Mouse (Mus musculus) heart, postnatal 10 days (tissue): ENCODE results near the gene Pld3. TPM values are rescaled to one million over a fixed set of nuclear protein-coding genes. Genes with fewer than 3 reads are reported as not detected.

Source experiments
- DNase-seq, 2 experiments: peaks; one replicate each; pipeline ENCODE4 v3.0.0; 2021
- intact Hi-C: fragments of 180-260 bp; cut with DNase I; formaldehyde crosslinking; loops from one replicate; pipeline ENCODE4 v1.15.1; 2025
- total RNA-seq, 2 experiments: library from RNA; stranded (reverse); gene quantifications; 2 replicates each; pipeline ENCODE4 v1.2.3; 2021

Pld3 gene
- total RNA-seq, 2 experiments from 2014 or later = 32.5 to 35.1 TPM

GRCm38 (mm10) chr7:27490227-27490542 lies 62.8 kb downstream of the Pld3 start:
- DNase-seq = no peak
- intact Hi-C loops = loop anchor here (5.0 kb wide), 1 partner anchor 158 kb away; no protein-coding TSS in a partner anchor

- no peak for DNase-seq
- intact Hi-C loops = no loop called here
These were observed 63.6 kb downstream of the Pld3 start for GRCm38 (mm10) chr7:27489270-27489869.

DNA sequence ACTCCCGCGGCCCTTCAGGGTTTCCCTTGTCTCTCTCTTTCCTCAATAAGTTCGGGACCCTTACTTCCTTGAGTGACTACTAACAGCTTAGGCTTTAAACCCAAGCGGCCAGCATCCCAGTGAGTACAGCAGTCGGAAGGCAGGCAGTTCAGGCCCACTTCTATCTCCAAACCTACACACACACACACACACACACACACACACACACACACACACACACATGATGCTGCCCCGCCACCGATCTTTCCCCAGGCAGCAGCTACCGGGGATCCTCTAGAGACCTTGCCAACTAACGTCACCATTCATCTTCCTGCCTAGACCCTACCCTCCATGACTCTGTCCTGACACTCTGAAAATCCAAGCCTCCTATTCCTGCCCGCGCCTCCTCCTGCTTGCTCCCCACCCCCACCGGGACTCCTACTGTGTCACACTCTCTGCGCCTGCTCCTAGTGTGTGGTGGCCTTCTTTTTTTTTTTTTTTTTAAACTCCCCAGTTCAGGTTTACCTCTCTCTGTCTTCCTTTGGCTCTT lies 65.2 kb downstream of the Pld3 start:
- intact Hi-C loops = no loop called here
- peak; percentile 82 to 85 for DNase-seq

DNA sequence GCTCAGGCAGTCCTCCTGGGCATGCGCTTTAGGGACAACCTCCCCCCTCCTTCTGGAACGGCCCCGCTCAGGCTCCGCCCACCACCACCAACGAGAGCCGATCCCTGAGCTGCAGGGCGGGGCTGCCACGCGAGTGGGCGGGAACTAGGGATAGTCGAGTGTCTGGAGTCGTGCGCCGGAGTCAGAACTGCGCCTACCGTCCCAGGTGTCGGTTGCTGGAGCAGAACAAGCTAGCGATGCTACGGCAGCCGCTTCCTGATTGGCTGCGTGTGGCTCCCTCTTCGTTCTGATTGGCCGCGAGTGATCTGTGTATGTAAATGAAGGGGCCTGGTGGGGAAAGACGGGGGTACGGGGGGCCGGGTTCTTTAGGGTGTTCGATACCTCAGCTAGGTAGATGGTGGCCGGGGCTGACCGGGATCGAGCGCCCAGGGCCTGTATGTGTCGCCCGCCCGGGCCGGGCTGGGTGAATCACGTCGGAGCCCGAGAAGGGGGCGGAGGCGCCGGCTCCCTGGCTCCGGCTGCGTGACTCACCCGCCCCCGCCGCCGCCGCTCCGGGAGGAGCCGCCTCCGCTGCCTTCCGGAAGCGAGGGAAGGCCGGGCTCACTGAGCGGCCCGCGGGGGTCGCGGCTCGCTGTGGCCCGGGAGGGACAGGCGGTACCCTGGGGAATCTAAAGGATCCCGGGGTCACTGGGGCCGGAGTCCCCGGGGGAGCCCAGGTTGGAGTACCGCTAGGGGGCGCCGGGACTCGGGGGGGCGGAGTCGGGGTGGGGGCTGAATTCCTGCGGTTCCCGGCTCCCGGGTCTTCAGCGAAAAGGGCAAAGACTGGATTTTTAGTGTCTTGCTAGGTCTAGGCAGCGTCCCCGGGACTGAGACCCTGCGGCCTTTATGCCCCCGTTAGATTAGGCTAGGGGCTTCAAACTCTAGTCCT lies 66.0 kb downstream of the Pld3 start, which contains the start of gene Sertad1:
TSS of gene Sertad1 (plus strand) at position 141 of the 928 bp plus-strand sequence.
- intact Hi-C loops = no loop called here
- peak; percentile 100 for DNase-seq

GRCm38 (mm10) chr7:27486102-27486769 lies 66.8 kb downstream of the Pld3 start:
- peak in 1 of 2 experiments; percentile 63 for DNase-seq
- intact Hi-C loops = no loop called here

GRCm38 (mm10) chr7:27483860-27484259 lies 69.2 kb downstream of the Pld3 start:
- DNase-seq = no peak
- intact Hi-C loops = no loop called here

Other genes with a start within 250 kb of the Pld3 start
- gene Ltbp4, start 215.5 kb downstream of the Pld3 start, total RNA-seq = 100 to 1,000 TPM; 387 to 393 TPM
- 10 to 100 TPM; 13.8 to 17.5 TPM for gene Shkbp1, start 197.2 kb downstream of the Pld3 start, total RNA-seq
- under 1 TPM in 1 of 2 experiments, not detected in 1; 0.99 TPM for gene Gm20479, start 195.8 kb downstream of the Pld3 start, total RNA-seq
- under 1 TPM; 0.74 to 0.87 TPM for gene Sptbn4, start 105.5 kb downstream of the Pld3 start, total RNA-seq
- 10 to 100 TPM; 38.2 to 40.8 TPM for gene Blvrb, start 105.2 kb downstream of the Pld3 start, total RNA-seq
- gene Sertad3, start 79.5 kb downstream of the Pld3 start, total RNA-seq = 10 to 100 TPM in 1 of 2 experiments, 1 to 10 TPM in 1; 9.1 to 10.4 TPM
- 10 to 100 TPM; 13.1 to 13.4 TPM for gene Sertad1, start 66.3 kb downstream of the Pld3 start, total RNA-seq
- 1 to 10 TPM; 3.1 to 3.6 TPM for gene Prx, start 53.9 kb downstream of the Pld3 start, total RNA-seq
- gene Hipk4, start 30.0 kb downstream of the Pld3 start, total RNA-seq = under 1 TPM; 0.31 to 0.55 TPM
- 10 to 100 TPM; 60.3 to 65.0 TPM for gene 2310022A10Rik, start within 50 bp of the Pld3 start, total RNA-seq
- 100 to 1,000 TPM; 171 to 174 TPM for gene Akt2, start 38.3 kb upstream of the Pld3 start, total RNA-seq
- not detected for gene Ttc9b, start 100.7 kb upstream of the Pld3 start, total RNA-seq
- 10 to 100 TPM; 18.1 to 18.9 TPM for gene Map3k10, start 121.4 kb upstream of the Pld3 start, total RNA-seq
- under 1 TPM; 0.62 to 0.69 TPM for gene Zfp607b, start 136.1 kb upstream of the Pld3 start, total RNA-seq
- 10 to 100 TPM in 1 of 2 experiments, 1 to 10 TPM in 1; 7.4 to 11.2 TPM for gene Zfp60, start 178.2 kb upstream of the Pld3 start, total RNA-seq